ENCODE assay signal across 15 mouse cellular contexts in genomic region chr9:63201376-63202323, GRCm38 (mm10). TPM values are rescaled to one million over a fixed set of nuclear protein-coding genes. Genes with fewer than 3 reads are reported as not detected.
DNase-seq lines count a peak whose midpoint lies in the region; ATAC-seq and TF ChIP-seq lines count a peak whose summit lies in the region.
"Had no signal": no experiment of that assay in that cellular context is flagged by ENCODE, and none has a peak within 500 bp of the region (broad histone marks: within the 10 kb centered on the region; RNA-seq: fewer than 3 reads in every experiment).

No protein-coding gene starts in this region.

- ATAC-seq in intestine, postnatal 0 days, result peak; percentile 73; the same call in 1 of the 2 replicates
- no peak for ATAC-seq in cerebellum, adult (ENCODE audit: insufficient number of reproducible peaks, low FRiP score, low TSS enrichment)
- no peak for ATAC-seq in midbrain, embryonic 16.5 days

- no peak overlapping the region for H3K9ac ChIP-seq in intestine, postnatal 0 days (ENCODE audit: low read depth, low read length)
- no peak overlapping the region for H3K9ac ChIP-seq in midbrain, embryonic 16.5 days (ENCODE audit: low read depth, low read length)
- H3K9ac ChIP-seq: lung, embryonic 15.5 days had no signal

- 65% methylated on average over 14 of the region's 15 CpGs for WGBS in intestine, postnatal 0 days
- 94% methylated on average over 15 of the region's 15 CpGs for WGBS in midbrain, embryonic 16.5 days

- no peaks in the 10 kb centered on the region for H3K36me3 ChIP-seq in E14TG2a.4 (ENCODE audit: insufficient read depth, low read length)
- no peaks in the 10 kb centered on the region for H3K36me3 ChIP-seq in intestine, postnatal 0 days (ENCODE audit: control insufficient read depth, insufficient read depth)
- no peaks in the 10 kb centered on the region; the same call in 1 of the 2 replicates for H3K36me3 ChIP-seq in midbrain, embryonic 16.5 days (ENCODE audit: control insufficient read depth, insufficient read depth, low read length)
- H3K36me3 ChIP-seq: lung, embryonic 15.5 days had no signal

- no peak overlapping the region for H3K4me2 ChIP-seq in intestine, postnatal 0 days (replicated peaks; ENCODE audit: low read depth)
- no peak overlapping the region for H3K4me2 ChIP-seq in midbrain, embryonic 16.5 days (ENCODE audit: low read length)
- H3K4me2 ChIP-seq: heart, embryonic 11.5 days; lung, embryonic 15.5 days had no signal

- H3K27me3 ChIP-seq in E14TG2a.4 (ENCODE audit: insufficient read depth, low read length), result no peaks in the 10 kb centered on the region
- H3K27me3 ChIP-seq in intestine, postnatal 0 days (replicated peaks; ENCODE audit: control insufficient read depth, insufficient read depth, low read length), result no peaks in the 10 kb centered on the region
- no peaks in the 10 kb centered on the region for H3K27me3 ChIP-seq in midbrain, embryonic 16.5 days (ENCODE audit: control insufficient read depth, insufficient read depth, low read depth, low read length)
- H3K27me3 ChIP-seq: lung, embryonic 15.5 days had no signal

- TF ChIP-seq CTCF in E14TG2a.4 (conservative IDR thresholded peaks at IDR 0.05; ENCODE audit: low read length), result peak; percentile 24; the same call in 1 of the 2 replicates
- TF ChIP-seq CTCF in intestine, postnatal 0 days (IDR thresholded peaks at IDR 0.05; ENCODE audit: low read depth), result peak; percentile 45

- H3K27ac ChIP-seq in intestine, postnatal 0 days (ENCODE audit: low read depth, low read length), result peak overlapping the region; percentile 28
- H3K27ac ChIP-seq in midbrain, embryonic 16.5 days (ENCODE audit: low read length), result no peak overlapping the region
- H3K27ac ChIP-seq: lung, embryonic 15.5 days had no signal

- peaks cover 23% of the 10 kb centered on the region for H3K4me1 ChIP-seq in E14TG2a.4 (replicated peaks; ENCODE audit: low read depth, low read length)
- no peaks in the 10 kb centered on the region for H3K4me1 ChIP-seq in intestine, postnatal 0 days (replicated peaks; ENCODE audit: control insufficient read depth, insufficient read depth, low read length)
- H3K4me1 ChIP-seq in midbrain, embryonic 16.5 days (ENCODE audit: control insufficient read depth, insufficient read depth, low read length), result peaks cover 4% of the 10 kb centered on the region; the same call in 1 of the 2 replicates

- H3K4me3 ChIP-seq in E14TG2a.4 (replicated peaks; ENCODE audit: low read length), result no peak overlapping the region
- H3K4me3 ChIP-seq in intestine, postnatal 0 days (ENCODE audit: low read depth, low read length), result no peak overlapping the region
- H3K4me3 ChIP-seq in midbrain, embryonic 16.5 days (ENCODE audit: low read depth, low read length), result no peak overlapping the region
- H3K4me3 ChIP-seq: lung, embryonic 15.5 days had no signal

- no peaks in the 10 kb centered on the region for H3K9me3 ChIP-seq in E14TG2a.4 (ENCODE audit: low read length)
- H3K9me3 ChIP-seq in intestine, postnatal 0 days (ENCODE audit: control insufficient read depth), result no peaks in the 10 kb centered on the region
- no peaks in the 10 kb centered on the region for H3K9me3 ChIP-seq in midbrain, embryonic 16.5 days (replicated peaks; ENCODE audit: control insufficient read depth, low read length, poor library complexity, severe bottlenecking)
- H3K9me3 ChIP-seq: lung, embryonic 15.5 days had no signal

- DNase-seq in A20 (ENCODE audit: low read depth, low spot score), result peak; percentile 8
- DNase-seq in kidney, postnatal 36 days, result peak; percentile 80 to 84
- DNase-seq in cerebellum, adult 9-10 months, result no peak
- no peak for DNase-seq in layer of hippocampus, adult 9-10 months (ENCODE audit: low spot score)
- DNase-seq: cerebellum, adult 8-10 months; heart, postnatal 4 days; spleen, adult 18-20 months; thymus, adult 2 months had no signal

RNA-seq across cellular contexts. Expression of gene Skor1, which starts 52.9 kb away (rescaled TPM):
- not detected in 2 replicates for polyA plus RNA-seq in intestine, postnatal 0 days (2015; fragmentation: Nextera tagmentation; extraction: Ambion mirVana)
- 0.54 and 0.75 TPM in 2 replicates for polyA plus RNA-seq in midbrain, embryonic 16.5 days (2015; fragmentation: Nextera tagmentation; extraction: Ambion mirVana)
- polyA plus RNA-seq: heart, embryonic 11.5 days; large intestine, adult 2 months; lung, embryonic 15.5 days had no signal

Comparison
In these comparisons a context has a peak if more than half of its experiments do, and no peak if none do; other contexts are left out.
1. DNase-seq: peak in A20 (single experiment) and kidney, postnatal 36 days (2 of 2); none in cerebellum, adult 9-10 months (single experiment) and layer of hippocampus, adult 9-10 months (single experiment).